Mouse (Mus musculus) midbrain, postnatal 0 days (tissue): ENCODE results near the gene Dusp15. TPM values are rescaled to one million over a fixed set of nuclear protein-coding genes. Genes with fewer than 3 reads are reported as not detected.

Experiments used
- ATAC-seq: fragments of 200-750 bp; cut with Nextera tagmentation; 2 replicates; pipeline ENCODE4 v1.8.0; 2017; ENCODE audit warnings: moderate number of reproducible peaks, mild to moderate bottlenecking, moderate TSS enrichment, moderate library complexity; ENCODE audit not compliant: low FRiP score
- DNase-seq: peaks from one replicate; pipeline ENCODE4 v3.0.0-alpha.2; 2015; ENCODE audit warnings: low spot score
- H3K27ac ChIP-seq: fragments of 300-500 bp; sonication (generic); 2 replicates; pipeline ENCODE4 v1.5.1; 2014; ENCODE audit warnings: low read depth, mild to moderate bottlenecking, low read length, mixed read lengths
- H3K27me3 ChIP-seq: fragments of 300-500 bp; sonication (generic); 2 replicates; pipeline ENCODE4 v1.6.1; 2014; ENCODE audit warnings: low read length, control low read depth, mixed read lengths; ENCODE audit not compliant: insufficient read depth
- H3K36me3 ChIP-seq: fragments of 300-500 bp; sonication (generic); 2 replicates; pipeline ENCODE4 v1.6.1; 2014; ENCODE audit warnings: low read length, control low read depth, mixed read lengths; ENCODE audit not compliant: insufficient read depth
- H3K4me1 ChIP-seq: fragments of 300-500 bp; sonication (generic); 2 replicates; pipeline ENCODE4 v1.6.1; 2014; ENCODE audit warnings: mild to moderate bottlenecking, control low read depth, antibody characterized with exemption, low read length, mixed read lengths; ENCODE audit not compliant: insufficient read depth
- H3K4me2 ChIP-seq: fragments of 300-500 bp; sonication (generic); 2 replicates; pipeline ENCODE4 v1.6.1; 2014; ENCODE audit warnings: low read depth, mild to moderate bottlenecking, low read length, mixed read lengths; ENCODE audit not compliant: poor library complexity, severe bottlenecking
- H3K4me3 ChIP-seq: fragments of 300-500 bp; sonication (generic); 2 replicates; pipeline ENCODE4 v1.5.1; 2014; ENCODE audit warnings: low read depth, mild to moderate bottlenecking, low read length, moderate library complexity
- H3K9ac ChIP-seq: fragments of 300-500 bp; sonication (generic); replicated peaks from 2 replicates; pipeline ENCODE4 v1.6.1; 2014; ENCODE audit warnings: mild to moderate bottlenecking, low read length, moderate library complexity, mixed read lengths; ENCODE audit not compliant: poor library complexity, severe bottlenecking
- H3K9me3 ChIP-seq: fragments of 300-500 bp; sonication (generic); 2 replicates; pipeline ENCODE4 v1.6.1; 2016; ENCODE audit warnings: low read length, control low read depth
- CTCF ChIP-seq: IDR thresholded peaks from 2 replicates; pipeline ENCODE4 v1.5.1; 2016; ENCODE audit warnings: antibody characterized with exemption, mild to moderate bottlenecking
- WGBS: fragments of 180-500 bp; shearing (Covaris S2); extraction: QIAGEN DNeasy Blood & Tissue Kit; methylation state at CpG from one replicate; pipeline ENCODE4 v1.1.7; 2014; 5-methylcytosine and 5-hydroxymethylcytosine counted together
- polyA plus RNA-seq: library from polyadenylated mRNA; unstranded; fragments of >200 nt; fragmentation: Nextera tagmentation; extraction: Ambion mirVana; gene quantifications from 2 replicates; pipeline ENCODE4 v1.2.1, GENCODE M21; 2015
- total RNA-seq: library from RNA; depleted of rRNA; stranded (reverse); fragments of >200 nt; gene quantifications from 2 replicates; pipeline ENCODE4 v1.2.3, GENCODE M21; 2014

The Dusp15 gene
- total and polyA plus RNA-seq, 2 experiments from 2014 or later: 24.6 to 44.9 TPM

- no peaks in the 10 kb centered on the region for H3K27me3 ChIP-seq
- H3K4me2 ChIP-seq: no peak overlapping the region
- no peak overlapping the region for H3K4me3 ChIP-seq
- ATAC-seq (no peak), DNase-seq (no peak)
- no peaks in the 10 kb centered on the region for H3K36me3 ChIP-seq
- no peak overlapping the region for H3K27ac ChIP-seq
- no peaks in the 10 kb centered on the region for H3K4me1 ChIP-seq
- no peak overlapping the region for H3K9ac ChIP-seq
- 71% methylated on average over 3 of the region's 3 CpGs for WGBS
- H3K9me3 ChIP-seq: no peaks in the 10 kb centered on the region
- no peak for TF ChIP-seq CTCF
These were observed 27.9 kb downstream of the Dusp15 start for GRCm38 (mm10) chr2:152923621-152924020.

GRCm38 (mm10) chr2:152922376-152922775, 29.1 kb downstream of the Dusp15 start:
- H3K27me3 ChIP-seq: no peaks in the 10 kb centered on the region
- no peaks in the 10 kb centered on the region for H3K4me1 ChIP-seq
- H3K27ac ChIP-seq: no peak overlapping the region
- H3K9ac ChIP-seq: no peak overlapping the region
- 40% methylated on average over 6 of the region's 7 CpGs for WGBS
- H3K4me3 ChIP-seq: no peak overlapping the region
- no peaks in the 10 kb centered on the region for H3K36me3 ChIP-seq
- TF ChIP-seq CTCF: no peak; the same call in 1 of the 2 replicates
- no peak overlapping the region for H3K4me2 ChIP-seq
- ATAC-seq (no peak), DNase-seq (no peak)
- no peaks in the 10 kb centered on the region for H3K9me3 ChIP-seq

GRCm38 (mm10) chr2:152917671-152918070, 33.8 kb downstream of the Dusp15 start:
- WGBS: 60% methylated on average over 9 of the region's 9 CpGs
- ATAC-seq: no peak
- TF ChIP-seq CTCF: no peak

GRCm38 (mm10) chr2:152916111-152916510, 35.4 kb downstream of the Dusp15 start:
- no peak overlapping the region for H3K4me3 ChIP-seq
- no peaks in the 10 kb centered on the region for H3K36me3 ChIP-seq
- H3K27ac ChIP-seq: no peak overlapping the region
- peaks cover 10% of the 10 kb centered on the region; the same call in 1 of the 2 replicates for H3K27me3 ChIP-seq
- H3K4me2 ChIP-seq: no peak overlapping the region
- ATAC-seq (no peak), DNase-seq (no peak)
- no peaks in the 10 kb centered on the region for H3K4me1 ChIP-seq
- WGBS: 64% methylated on average over 5 of the region's 5 CpGs
- no peak for TF ChIP-seq CTCF
- H3K9me3 ChIP-seq: no peaks in the 10 kb centered on the region
- H3K9ac ChIP-seq: no peak overlapping the region

More at GRCm38 (mm10) chr2:152917671-152918070, 33.8 kb downstream of the Dusp15 start:
- H3K9me3 ChIP-seq: no peaks in the 10 kb centered on the region
- H3K4me2 ChIP-seq: no peak overlapping the region
- H3K36me3 ChIP-seq: no peaks in the 10 kb centered on the region
- no peak overlapping the region for H3K9ac ChIP-seq
- no peak for DNase-seq
- H3K4me3 ChIP-seq: no peak overlapping the region
- no peaks in the 10 kb centered on the region for H3K4me1 ChIP-seq
- H3K27ac ChIP-seq: no peak overlapping the region
- peaks cover 4% of the 10 kb centered on the region; the same call in 1 of the 2 replicates for H3K27me3 ChIP-seq

- DNase-seq: no peak
These were observed 36.0 kb downstream of the Dusp15 start for GRCm38 (mm10) chr2:152915453-152915852.

GRCm38 (mm10) chr2:152914310-152915120, 37.0 kb downstream of the Dusp15 start:
- Histone ChIP-seq H3K36me3 (no peaks in the 10 kb centered on the region), H3K4me3 (peak overlapping the region; percentile 23; the same call in 1 of the 2 replicates), H3K27me3 (peaks cover 18% of the 10 kb centered on the region; the same call in 1 of the 2 replicates), H3K27ac (no peak overlapping the region), H3K9me3 (no peaks in the 10 kb centered on the region), H3K4me1 (no peaks in the 10 kb centered on the region), H3K4me2 (peak overlapping the region; percentile 57), H3K9ac (peak overlapping the region; percentile 40)
- 4% methylated on average over 13 of the region's 18 CpGs for WGBS
- ATAC-seq (peak; percentile 84), DNase-seq (peak; percentile 94)
- peak; percentile 99 for TF ChIP-seq CTCF

More at GRCm38 (mm10) chr2:152915453-152915852, 36.0 kb downstream of the Dusp15 start:
- no peak overlapping the region for H3K27ac ChIP-seq
- H3K4me2 ChIP-seq: no peak overlapping the region
- H3K9me3 ChIP-seq: no peaks in the 10 kb centered on the region
- H3K9ac ChIP-seq: no peak overlapping the region
- ATAC-seq: no peak
- peaks cover 16% of the 10 kb centered on the region; the same call in 1 of the 2 replicates for H3K27me3 ChIP-seq
- H3K4me3 ChIP-seq: no peak overlapping the region
- no peaks in the 10 kb centered on the region for H3K4me1 ChIP-seq
- WGBS: 66% methylated on average over 4 of the region's 4 CpGs
- no peak for TF ChIP-seq CTCF
- H3K36me3 ChIP-seq: no peaks in the 10 kb centered on the region
